Mouse (Mus musculus) activated CD4-positive, CD25-positive, alpha-beta regulatory T cell, adult 9 weeks (primary cell): ENCODE data around the gene Fam83f. TPM values are rescaled to one million over a fixed set of nuclear protein-coding genes. Genes with fewer than 3 reads are reported as not detected.

Experiments used
- polyA plus RNA-seq: library from polyadenylated mRNA; unstranded; fragments of 100-300 nt; shearing (Covaris generic); gene quantifications from one replicate; pipeline ENCODE4 v1.2.1, GENCODE M21; 2017

Gene Fam83f
- 0.21 TPM for polyA plus RNA-seq

DNA sequence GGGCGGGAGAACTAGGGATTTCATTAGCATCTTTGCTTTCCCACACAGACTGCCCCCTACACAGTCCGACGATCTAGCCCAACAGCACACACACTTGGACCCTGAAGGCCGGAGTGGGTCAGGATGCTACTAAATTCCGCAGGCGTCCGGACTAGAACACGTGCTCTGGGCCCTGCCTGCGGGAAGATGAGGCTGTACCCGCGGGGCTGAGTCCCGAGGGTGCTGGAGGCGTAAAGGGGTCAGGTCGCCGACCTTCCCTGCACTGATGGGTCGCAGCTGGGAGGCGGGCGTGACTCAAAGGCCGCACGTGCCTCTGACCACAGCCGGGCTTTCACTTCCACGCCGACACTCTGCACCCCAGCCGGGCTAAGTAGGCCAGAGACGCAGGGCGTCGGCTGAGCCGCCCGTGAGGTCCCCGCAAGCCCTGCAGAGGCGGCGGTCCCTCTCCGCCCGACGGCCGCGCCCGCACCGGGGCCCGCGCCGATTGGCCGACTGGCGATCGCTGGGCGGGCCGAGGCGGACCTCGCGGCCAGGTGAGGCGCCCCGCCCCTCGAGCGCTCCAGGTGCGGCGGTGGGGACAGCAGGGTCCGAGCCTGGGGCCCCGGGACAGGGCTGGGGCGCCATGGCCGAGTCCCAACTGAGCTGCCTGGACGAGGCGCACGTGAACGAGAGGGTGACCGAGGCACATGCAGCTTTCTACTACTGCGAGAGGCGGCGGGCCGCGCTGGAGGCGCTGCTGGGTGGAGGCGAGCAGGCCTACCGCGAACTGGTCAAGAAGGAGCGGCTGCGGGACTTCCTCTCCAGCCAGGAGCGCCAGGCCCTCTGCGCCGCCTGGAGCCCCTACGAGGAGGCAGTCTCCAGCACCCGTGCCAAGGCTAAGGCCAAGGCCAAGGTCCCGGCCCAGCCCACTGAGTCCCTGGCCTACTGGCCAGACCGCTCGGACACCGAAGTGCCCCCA lies at the start of gene Fam83f:
Fam83f (plus strand) TSS at position 553 of the 958 bp plus-strand sequence.

GRCm38 (mm10) chr15:80710608-80711363 lies 39.1 kb downstream of the Fam83f start, which contains the start of gene Tnrc6b:
Gene Tnrc6b (plus strand): TSS chr15:80711313.

Other genes starting within 250 kb of the Fam83f start
- gene Enthd1, start 106.7 kb upstream of the Fam83f start, polyA plus RNA-seq: 0.12 TPM
- gene Grap2, start 99.3 kb upstream of the Fam83f start, polyA plus RNA-seq: 59.1 TPM
- 59.8 TPM for gene Tnrc6b, start 39.5 kb downstream of the Fam83f start, polyA plus RNA-seq